Mouse (Mus musculus) gastrocnemius, postnatal 14 days (tissue): ENCODE results near the gene Amigo2. TPM values are rescaled to one million over a fixed set of nuclear protein-coding genes. Genes with fewer than 3 reads are reported as not detected.
A peak's percentile ranks its signal among the peaks of the same experiment; 100 is the strongest.

Source experiments
- DNase-seq: peaks from one replicate; pipeline ENCODE4 v3.0.0; 2021; ENCODE audit warnings: mixed read lengths
- intact Hi-C: fragments of 180-260 bp; cut with DNase I; formaldehyde crosslinking; loops from one replicate; pipeline ENCODE4 v1.15.1; 2025; ENCODE audit warnings: low total_unique reads
- long read RNA-seq, 2 experiments: library from polyadenylated mRNA; stranded (forward); transcript quantifications; one replicate each; pipeline ENCODE4 v2.0.0; 2021
- total RNA-seq, 2 experiments: library from RNA; stranded (reverse); gene quantifications; 2 replicates each; pipeline ENCODE4 v1.2.3; 2021

The Amigo2 gene
- 1 to 10 TPM; 2.3 to 3.3 TPM for total RNA-seq
- long read RNA-seq, experiment 1, partial matches to known transcripts, result 0 of 11 reads
- long read RNA-seq, experiment 1, other reads (novel, unspliced or antisense), result 8 of 11 reads
- long read RNA-seq, experiment 2, partial matches to known transcripts, result 0 of 12 reads
- long read RNA-seq, experiment 2, other reads (novel, unspliced or antisense), result 8 of 12 reads

DNA sequence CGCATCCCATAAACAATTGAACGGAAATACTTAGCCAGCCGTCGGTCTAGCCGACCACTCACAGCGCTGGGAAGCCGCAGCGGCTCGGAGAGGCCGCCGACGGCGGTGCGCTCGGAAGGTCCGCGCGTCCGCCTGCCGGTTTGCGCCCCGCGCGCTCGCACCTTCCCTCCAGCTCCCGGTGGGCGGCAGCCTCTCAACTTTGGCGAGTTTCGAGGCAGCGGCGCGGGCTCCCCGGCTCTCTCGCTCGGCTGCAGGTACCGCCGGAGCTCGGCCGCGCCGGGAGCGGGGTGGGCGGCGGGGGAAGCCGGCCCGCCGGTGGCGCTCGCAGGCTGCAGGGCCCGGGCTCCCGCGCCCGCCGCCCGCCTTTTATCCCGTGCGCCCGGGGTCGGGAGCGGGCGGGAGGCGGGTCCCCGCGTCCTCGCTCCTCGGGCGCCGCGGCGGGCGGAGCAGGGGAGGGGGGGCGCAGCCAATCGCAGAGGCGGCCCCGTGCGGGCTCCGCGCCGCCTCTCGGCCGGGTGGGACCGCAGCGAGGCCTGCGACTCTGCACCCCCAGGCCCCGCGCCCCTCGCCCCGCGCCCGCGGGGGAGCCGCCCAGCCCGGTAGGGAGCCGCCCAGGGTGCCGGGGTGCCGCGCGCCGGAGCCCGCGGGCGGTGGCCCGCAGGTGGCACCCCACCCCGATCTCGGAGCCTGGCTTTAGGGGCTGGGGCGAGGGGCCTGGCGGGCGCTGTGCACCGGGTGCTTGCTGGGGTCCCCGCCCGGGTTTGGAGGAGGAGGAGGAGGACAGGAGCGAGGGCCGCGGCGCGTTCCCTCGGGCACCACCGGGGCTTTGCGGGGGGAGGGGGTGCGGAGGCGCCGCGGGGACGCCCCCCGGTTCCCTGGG lies at the start of gene Amigo2, which contains the start of gene Pced1b:
Gene Amigo2 (minus strand): TSS at position 377 of the 880 bp plus-strand sequence.
Gene Pced1b (plus strand): TSS at position 197 of the 880 bp plus-strand sequence.
- DNase-seq, result peak; percentile 73
- intact Hi-C loops, result no loop called here

DNA sequence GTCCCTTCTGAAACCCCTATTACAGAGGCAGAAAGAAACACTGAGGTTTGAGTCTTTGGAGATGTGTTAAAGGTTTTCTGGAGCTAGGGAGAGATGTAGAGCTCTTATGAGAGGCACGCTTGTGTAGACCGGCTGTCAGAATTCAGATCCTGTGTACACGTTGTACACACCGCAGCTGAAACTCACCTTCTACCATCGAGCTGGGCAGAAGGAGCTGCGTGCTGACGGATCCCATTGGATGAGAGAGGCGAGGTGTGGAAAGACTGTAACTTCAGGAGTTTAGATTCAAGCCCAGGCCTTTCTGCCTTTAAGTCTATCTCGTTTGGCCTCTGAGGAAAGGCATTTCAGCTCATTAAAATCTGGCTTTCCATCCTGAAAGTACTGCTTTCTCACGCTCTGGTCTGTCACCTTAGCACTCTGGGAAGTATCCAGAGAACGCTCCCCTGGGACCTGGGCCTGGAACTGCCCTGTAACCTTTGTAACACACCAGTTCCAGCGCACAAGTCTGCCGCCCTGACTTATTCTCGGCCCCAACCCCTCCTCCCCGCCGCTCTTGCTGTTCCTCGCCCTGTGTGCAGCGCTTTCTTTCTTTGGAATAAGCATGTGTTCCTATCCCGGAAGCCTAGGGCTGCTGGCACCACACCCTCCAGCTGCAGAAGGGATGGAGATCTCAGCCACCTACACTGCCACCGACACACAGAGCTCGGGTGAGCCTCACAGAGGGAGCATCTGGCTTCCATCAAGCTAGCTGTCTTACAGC lies 44.4 kb upstream of the Amigo2 start:
- DNase-seq, result peak; percentile 43

DNA sequence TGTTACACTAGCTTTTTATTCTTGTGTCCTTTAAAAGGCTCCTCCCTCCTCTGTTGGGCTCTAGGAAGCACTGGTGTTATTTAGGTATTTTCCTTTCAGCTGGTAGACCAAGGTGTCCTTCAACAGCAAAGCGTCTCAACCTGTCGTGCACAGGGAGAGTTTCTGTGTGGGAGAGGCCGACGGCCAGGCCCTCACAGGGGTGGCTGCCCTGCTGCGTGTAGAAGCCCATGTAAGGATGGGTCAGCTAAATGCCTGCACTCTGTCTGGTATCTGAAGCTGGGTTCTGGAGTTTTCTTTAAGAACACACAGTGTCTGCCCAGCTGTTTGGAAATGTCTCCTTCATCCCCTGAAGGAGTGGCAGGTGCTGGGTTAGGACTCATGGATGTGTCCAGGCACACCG lies 43.3 kb upstream of the Amigo2 start:
- intact Hi-C loops, result no loop called here
- no peak for DNase-seq

More for the DNA sequence above, 44.4 kb upstream of the Amigo2 start:
- intact Hi-C loops, result no loop called here

GRCm38 (mm10) chr15:97289176-97289575 lies 42.1 kb upstream of the Amigo2 start:
- intact Hi-C loops, result no loop called here
- no peak for DNase-seq

- intact Hi-C loops, result no loop called here
Measured at GRCm38 (mm10) chr15:97288690-97289089, 41.6 kb upstream of the Amigo2 start.

GRCm38 (mm10) chr15:97287436-97288143 lies 40.5 kb upstream of the Amigo2 start:
- intact Hi-C loops, result no loop called here
- DNase-seq, result no peak

More at GRCm38 (mm10) chr15:97288690-97289089, 41.6 kb upstream of the Amigo2 start:
- DNase-seq, result no peak

GRCm38 (mm10) chr15:97286731-97287130 lies 39.6 kb upstream of the Amigo2 start:
- no peak for DNase-seq
- intact Hi-C loops, result no loop called here

- intact Hi-C loops, result no loop called here
- DNase-seq, result no peak
Measured at GRCm38 (mm10) chr15:97285665-97286212, 38.7 kb upstream of the Amigo2 start.

DNA sequence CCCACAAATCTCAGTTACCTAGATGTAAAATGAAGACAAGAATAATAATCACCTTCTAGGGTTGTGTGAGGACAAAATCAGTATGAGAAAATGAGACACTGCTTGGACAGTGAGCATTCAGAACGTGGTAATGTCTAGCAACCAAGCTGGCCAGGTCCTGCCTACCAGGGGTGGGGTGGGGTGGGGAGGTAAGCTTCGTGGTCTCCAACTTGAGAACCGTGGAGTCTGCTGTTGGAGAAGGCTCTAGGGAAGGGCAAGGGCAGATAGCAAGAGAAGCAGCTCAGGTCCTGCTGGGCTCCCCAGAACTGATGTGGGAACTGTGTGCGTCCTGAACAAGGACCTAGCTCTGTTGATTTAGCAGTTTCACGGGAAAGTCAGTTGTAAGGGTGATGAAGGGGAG lies 37.1 kb upstream of the Amigo2 start:
- intact Hi-C loops, result no loop called here

GRCm38 (mm10) chr15:97282572-97282881 lies 35.4 kb upstream of the Amigo2 start:
- intact Hi-C loops, result no loop called here
- no peak for DNase-seq

More for the DNA sequence above, 37.1 kb upstream of the Amigo2 start:
- no peak for DNase-seq

DNA sequence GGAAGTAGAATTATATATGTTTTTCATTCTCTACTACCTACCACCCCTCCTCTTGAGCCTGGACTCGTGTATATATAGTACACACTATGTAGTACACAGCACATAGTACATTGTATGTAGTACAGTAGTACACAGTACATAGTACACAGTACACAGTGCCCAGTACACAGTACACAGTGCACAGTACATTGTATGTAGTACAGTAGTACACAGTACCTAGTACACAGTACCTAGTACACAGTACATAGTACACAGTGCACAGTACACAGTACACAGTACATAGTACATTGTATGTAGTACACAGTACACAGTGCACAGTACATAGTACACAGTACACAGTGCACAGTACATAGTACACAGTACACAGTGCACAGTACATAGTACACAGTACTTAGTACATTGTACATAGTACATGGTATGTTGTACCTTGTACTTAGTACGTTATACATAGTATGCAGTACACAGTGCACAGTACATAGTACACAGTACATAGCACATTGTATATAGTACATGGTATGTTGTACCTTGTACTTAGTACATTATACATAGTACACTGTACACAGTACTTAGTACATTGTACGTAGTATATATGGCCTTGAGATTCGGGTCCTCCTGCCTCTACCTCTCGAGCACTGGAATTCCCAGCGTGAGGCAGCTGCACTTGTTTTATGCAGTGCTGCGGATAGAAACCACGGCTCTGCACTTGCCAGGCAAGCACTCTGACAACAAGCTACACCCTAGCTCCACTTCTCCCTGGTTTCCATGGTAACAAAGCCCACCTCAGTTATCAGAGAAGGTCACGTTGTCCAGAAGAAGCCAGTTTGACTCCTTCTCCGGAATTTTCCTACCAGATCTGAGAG lies 34.9 kb upstream of the Amigo2 start:
- intact Hi-C loops, result no loop called here

GRCm38 (mm10) chr15:97280776-97281175 lies 33.7 kb upstream of the Amigo2 start:
- DNase-seq, result no peak
- intact Hi-C loops, result no loop called here

More for the DNA sequence above, 34.9 kb upstream of the Amigo2 start:
- DNase-seq, result no peak

GRCm38 (mm10) chr15:97280131-97280530 lies 33.0 kb upstream of the Amigo2 start:
- intact Hi-C loops, result no loop called here
- DNase-seq, result no peak

DNA sequence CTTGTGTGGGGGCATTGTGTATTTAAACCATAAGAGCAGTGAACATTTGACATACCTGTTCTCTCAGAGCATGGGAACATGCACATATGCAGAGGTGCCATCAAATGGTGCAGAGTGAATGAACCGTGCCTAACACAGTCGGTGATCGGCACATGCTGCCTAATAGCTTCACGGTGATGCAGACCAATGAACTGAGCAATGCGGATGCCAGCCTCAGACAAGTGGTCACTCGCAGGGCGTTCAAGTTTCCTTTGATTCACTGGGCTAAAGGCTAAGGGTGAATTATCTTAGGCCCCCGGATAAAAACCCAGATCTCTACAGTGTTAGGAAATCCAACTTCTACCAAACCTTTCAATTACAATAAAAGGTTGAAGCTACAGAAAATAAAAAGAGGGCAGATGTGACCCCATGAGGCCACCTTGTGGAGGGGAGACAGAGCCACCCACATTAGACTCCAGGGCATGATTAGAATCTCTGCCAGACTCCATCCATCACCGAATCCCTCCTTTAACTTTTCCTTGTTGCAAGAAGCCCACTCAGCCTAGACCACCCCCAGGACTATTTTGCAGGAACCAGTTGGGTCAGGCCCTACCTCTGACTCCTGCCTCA lies 31.4 kb upstream of the Amigo2 start:
- DNase-seq, result no peak
- intact Hi-C loops, result no loop called here

DNA sequence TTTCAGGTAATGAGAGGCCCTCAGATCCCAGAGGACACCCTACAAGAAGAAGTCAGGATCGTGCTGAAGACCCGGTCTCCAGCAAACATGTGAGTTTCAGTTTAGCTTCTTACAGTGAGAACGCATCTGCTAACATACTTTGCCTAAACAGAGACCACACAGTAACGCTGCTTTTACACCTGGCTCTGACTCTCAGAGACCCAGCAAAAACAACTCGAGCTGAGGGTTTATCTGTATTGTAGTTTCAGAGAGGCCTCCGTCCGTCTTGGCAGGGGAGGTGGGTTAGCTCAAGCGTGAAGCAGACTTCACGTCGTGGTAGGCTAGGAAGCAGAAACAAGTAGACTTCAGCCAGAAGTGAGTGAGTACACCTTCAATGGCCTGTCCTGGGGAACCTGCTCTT lies 30.2 kb upstream of the Amigo2 start:
- no peak for DNase-seq
- intact Hi-C loops, result no loop called here

- DNase-seq, result no peak
- intact Hi-C loops, result loop anchor here (1.0 kb wide), 1 partner anchor 23 kb away; no protein-coding TSS in a partner anchor
Measured at GRCm38 (mm10) chr15:97276660-97277153, 29.6 kb upstream of the Amigo2 start.

DNA sequence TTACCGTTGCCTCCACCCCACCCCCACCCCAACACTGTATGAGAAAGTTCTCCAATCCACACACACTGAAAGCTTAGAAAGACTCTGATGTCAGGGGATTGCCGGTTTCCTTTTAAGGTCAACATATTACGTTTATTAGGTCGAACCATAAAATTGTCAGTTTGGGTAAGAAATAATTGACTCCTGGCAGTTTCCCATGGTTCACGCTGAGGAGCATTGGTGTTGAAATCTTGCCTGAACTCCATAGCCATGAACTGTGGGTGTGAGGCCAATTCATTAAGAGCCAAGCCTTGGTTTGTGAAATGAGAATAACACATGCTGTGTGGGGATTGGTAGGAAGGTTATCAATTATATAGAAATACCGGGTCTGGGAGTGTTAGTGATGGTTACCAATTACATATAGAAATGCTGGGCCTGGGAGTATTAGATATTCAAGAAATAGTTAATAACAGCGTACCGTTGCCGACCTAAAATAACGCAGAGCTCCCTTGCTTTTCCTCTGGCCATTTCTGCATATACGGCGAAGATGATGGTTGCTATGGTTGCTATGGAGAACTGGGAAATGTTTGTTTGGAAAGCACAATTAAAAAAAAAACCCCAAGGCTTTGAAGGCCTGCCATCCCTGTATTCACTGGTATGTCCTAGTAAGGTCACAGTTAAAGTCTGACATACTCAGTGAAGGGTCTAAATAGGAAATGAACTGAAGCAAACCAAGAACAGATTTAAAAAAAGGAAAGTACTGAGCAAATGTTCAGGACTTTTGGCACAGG lies 28.7 kb upstream of the Amigo2 start:
- intact Hi-C loops, result loop anchor here (1.0 kb wide), 1 partner anchor 23 kb away; no protein-coding TSS in a partner anchor
- no peak for DNase-seq
